Comparison of ENCODE assay signal across 13 mouse cellular contexts in genomic region chr13:47080905-47081505, GRCm38 (mm10). TPM values are rescaled to one million over a fixed set of nuclear protein-coding genes. Genes with fewer than 3 reads are reported as not detected.
A peak's percentile ranks its signal among the peaks of the same experiment; 100 is the strongest.
DNase-seq lines count a peak whose midpoint lies in the region; TF ChIP-seq lines count a peak whose summit lies in the region.
"Had no signal": no experiment of that assay in that cellular context is flagged by ENCODE, and none has a peak within 500 bp of the region (broad histone marks: within the 10 kb centered on the region; RNA-seq: fewer than 3 reads in every experiment).

No protein-coding gene starts in this region.

- peak; percentile 53 for TF ChIP-seq CTCF in left cerebral cortex, adult 2 months (IDR thresholded peaks at IDR 0.05)
- peak; percentile 47 for TF ChIP-seq CTCF in E14TG2a.4 (conservative IDR thresholded peaks at IDR 0.05; ENCODE audit: low read length)

- intact Hi-C loops in left cerebral cortex, adult 2 months (cut with DNase I) = no loop called here
- intact Hi-C loops in left cerebral cortex, postnatal 36 days (cut with DNase I) = no loop called here

- no peaks in the 10 kb centered on the region for H3K27me3 ChIP-seq in E14TG2a.4 (ENCODE audit: insufficient read depth, low read length)
- H3K27me3 ChIP-seq: lung, embryonic 15.5 days; midbrain, embryonic 12.5 days had no signal

- H3K36me3 ChIP-seq in E14TG2a.4 (ENCODE audit: insufficient read depth, low read length) = peaks cover 76% of the 10 kb centered on the region

- peak; percentile 11 for DNase-seq in embryo, embryonic 11 days
- no peak for DNase-seq in embryo, embryonic 10.5 days (ENCODE audit: low spot score)
- DNase-seq in left cerebral cortex, adult 2 months (ENCODE audit: extremely low spot score in 1 of 2, low spot score in 2 of 2) = no peak
- DNase-seq in left cerebral cortex, postnatal 36 days (ENCODE audit: low spot score in 2 of 2) = no peak
- DNase-seq in induced T-regulatory cell, adult 2 months (ENCODE audit: low read depth) = peak; percentile 43
- no peak for DNase-seq in ovary, postnatal 36 days (ENCODE audit: low spot score)
- DNase-seq in kidney, adult 8-10 months = no peak
- DNase-seq: kidney, postnatal 25 days; right cerebral cortex, postnatal 4 days had no signal

- H3K27ac ChIP-seq in left cerebral cortex, adult 2 months = no peak overlapping the region
- H3K27ac ChIP-seq: lung, embryonic 15.5 days; midbrain, embryonic 12.5 days had no signal

- no peaks in the 10 kb centered on the region for H3K9me3 ChIP-seq in E14TG2a.4 (ENCODE audit: low read length)
- H3K9me3 ChIP-seq: lung, embryonic 15.5 days; midbrain, embryonic 12.5 days had no signal

- H3K4me1 ChIP-seq in E14TG2a.4 (replicated peaks; ENCODE audit: low read depth, low read length) = peaks cover 15% of the 10 kb centered on the region
- H3K4me1 ChIP-seq: lung, embryonic 15.5 days; midbrain, embryonic 12.5 days had no signal

- no peak overlapping the region for H3K4me3 ChIP-seq in left cerebral cortex, adult 2 months
- H3K4me3 ChIP-seq in E14TG2a.4 (replicated peaks; ENCODE audit: low read length) = no peak overlapping the region
- H3K4me3 ChIP-seq: erythroblast, embryonic 14.5 days; lung, embryonic 15.5 days; midbrain, embryonic 12.5 days had no signal

RNA-seq across cellular contexts. Expression of gene Dek, which starts 25.0 kb away (rescaled TPM):
- total RNA-seq in left cerebral cortex, adult 2 months (2021) = 10 to 100 TPM; 48.3 to 51.2 TPM
- total RNA-seq in left cerebral cortex, postnatal 36 days (2021) = 10 to 100 TPM; 45.4 to 55.7 TPM

RNA-seq across cellular contexts. Expression of gene Tpmt, which starts 36.5 kb away (rescaled TPM):
- 1 to 10 TPM; 7.5 to 7.7 TPM for total RNA-seq in left cerebral cortex, adult 2 months (2021)
- total RNA-seq in left cerebral cortex, postnatal 36 days (2021) = 1 to 10 TPM; 9.7 to 10.0 TPM

RNA-seq across cellular contexts. Expression of gene Kdm1b, which starts 37.7 kb away (rescaled TPM):
- 1 to 10 TPM; 8.8 to 9.1 TPM for total RNA-seq in left cerebral cortex, adult 2 months (2021)
- 1 to 10 TPM; 7.7 to 9.9 TPM for total RNA-seq in left cerebral cortex, postnatal 36 days (2021)

RNA-seq across cellular contexts. Expression of gene Rnf144b, which starts 41.5 kb away (rescaled TPM):
- 10 to 100 TPM; 20.7 to 25.9 TPM for total RNA-seq in left cerebral cortex, adult 2 months (2021)
- 10 to 100 TPM; 20.2 to 25.2 TPM for total RNA-seq in left cerebral cortex, postnatal 36 days (2021)

Comparison
In these comparisons a context has a peak if more than half of its experiments do, and no peak if none do; other contexts are left out.
1. DNase-seq: peak in embryo, embryonic 11 days (single experiment) and induced T-regulatory cell, adult 2 months (single experiment); none in embryo, embryonic 10.5 days (single experiment), left cerebral cortex, adult 2 months (0 of 2), left cerebral cortex, postnatal 36 days (0 of 2), ovary, postnatal 36 days (single experiment) and kidney, adult 8-10 months (0 of 2).